Mouse (Mus musculus) forebrain, postnatal 0 days (tissue): ENCODE results near the gene Trappc10. TPM values are rescaled to one million over a fixed set of nuclear protein-coding genes. Genes with fewer than 3 reads are reported as not detected.

ENCODE experiments used
- ATAC-seq: fragments of 200-750 bp; cut with Nextera tagmentation; 2 replicates; pipeline ENCODE4 v1.8.0; 2017; ENCODE audit warnings: mild to moderate bottlenecking, moderate library complexity
- DNase-seq: peaks from one replicate; pipeline ENCODE4 v3.0.0-alpha.2; 2015
- H3K27ac ChIP-seq: fragments of 300-500 bp; sonication (generic); 2 replicates; pipeline ENCODE4 v1.5.1; 2014; ENCODE audit warnings: low read depth, mild to moderate bottlenecking, antibody characterized with exemption, low read length, moderate library complexity, mixed read lengths
- H3K27me3 ChIP-seq: fragments of 300-500 bp; sonication (generic); 2 replicates; pipeline ENCODE4 v1.6.1; 2014; ENCODE audit warnings: mild to moderate bottlenecking, low read length, mixed read lengths; ENCODE audit not compliant: insufficient read depth
- H3K36me3 ChIP-seq: fragments of 300-500 bp; sonication (generic); 2 replicates; pipeline ENCODE4 v1.6.1; 2014; ENCODE audit warnings: mild to moderate bottlenecking, moderate library complexity; ENCODE audit not compliant: insufficient read depth
- H3K4me1 ChIP-seq: fragments of 300-500 bp; sonication (generic); 2 replicates; pipeline ENCODE4 v1.6.1; 2014; ENCODE audit warnings: antibody characterized with exemption; ENCODE audit not compliant: insufficient read depth
- H3K4me2 ChIP-seq: fragments of 300-500 bp; sonication (generic); 2 replicates; pipeline ENCODE4 v1.6.1; 2014; ENCODE audit warnings: low read depth, mild to moderate bottlenecking, moderate library complexity
- H3K4me3 ChIP-seq: fragments of 300-500 bp; sonication (generic); 2 replicates; pipeline ENCODE4 v1.5.1; 2014; ENCODE audit warnings: low read depth, low read length, mixed read lengths
- H3K9ac ChIP-seq: fragments of 300-500 bp; sonication (generic); 2 replicates; pipeline ENCODE4 v1.6.1; 2014; ENCODE audit warnings: mild to moderate bottlenecking
- H3K9me3 ChIP-seq: fragments of 300-500 bp; sonication (generic); 2 replicates; pipeline ENCODE4 v1.6.1; 2016; ENCODE audit warnings: low read length
- CTCF ChIP-seq: sonication (generic); IDR thresholded peaks from 2 replicates; pipeline ENCODE4 v1.5.1; 2016; ENCODE audit warnings: antibody characterized with exemption, control low read depth, low read depth
- WGBS: fragments of 180-500 bp; shearing (Covaris S2); extraction: QIAGEN DNeasy Blood & Tissue Kit; methylation state at CpG from one replicate; pipeline ENCODE4 v1.1.7; 2014; 5-methylcytosine and 5-hydroxymethylcytosine counted together
- polyA plus RNA-seq: library from polyadenylated mRNA; unstranded; fragments of >200 nt; fragmentation: Nextera tagmentation; extraction: Ambion mirVana; gene quantifications from 2 replicates; pipeline ENCODE4 v1.2.1, GENCODE M21; 2015
- total RNA-seq: library from RNA; depleted of rRNA; stranded (reverse); fragments of >200 nt; gene quantifications from 2 replicates; pipeline ENCODE4 v1.2.3, GENCODE M21; 2014; rRNA removed

Gene Trappc10
- total RNA-seq, result 92.0 and 95.2 TPM in 2 replicates
- polyA plus RNA-seq, result 28.9 and 31.6 TPM in 2 replicates

DNA sequence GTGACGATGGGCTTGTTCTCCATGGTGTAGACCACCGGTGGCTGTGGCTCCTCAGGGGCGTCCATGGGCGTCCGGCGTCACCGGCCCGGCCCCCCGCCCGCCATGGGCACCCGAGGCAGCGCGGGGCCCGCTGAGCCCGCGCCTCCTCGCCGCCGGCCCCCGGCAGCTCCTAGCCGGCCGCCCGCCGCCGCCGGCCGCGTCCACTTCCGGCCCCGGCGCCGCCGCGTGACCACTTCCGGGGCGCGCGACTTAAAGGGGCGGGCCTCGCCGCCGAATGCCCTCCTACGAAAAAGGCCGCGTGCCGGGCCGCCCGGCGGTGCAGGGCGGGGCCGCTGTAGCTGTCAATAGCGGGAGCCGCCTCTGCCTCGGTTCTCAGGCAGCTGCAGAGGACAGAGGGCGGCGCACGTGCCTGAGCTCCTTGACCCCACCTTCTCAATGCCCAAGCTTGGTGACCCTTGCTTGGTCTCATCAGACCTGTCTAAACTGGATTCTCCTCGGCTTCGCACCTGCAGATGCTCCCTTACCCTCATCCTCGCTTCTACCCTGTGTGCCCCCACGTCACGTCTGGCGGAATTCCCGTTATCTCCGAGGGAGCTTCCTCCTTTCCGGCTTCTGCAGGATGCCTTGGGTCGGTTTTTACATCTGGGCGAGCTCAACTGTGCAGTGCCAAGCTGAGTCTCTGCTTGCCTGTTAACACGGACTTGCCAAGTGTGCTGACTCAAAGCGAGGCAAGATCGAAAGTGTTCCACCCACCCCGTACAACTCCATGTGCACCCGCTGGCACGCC is at the start of gene Trappc10:
TSS of gene Trappc10 (minus strand) at position 204 of the 787 bp plus-strand sequence.
- under 1% methylated on average over 59 of the region's 74 CpGs for WGBS
- H3K4me3 ChIP-seq, result peak within 1 kb of the TSS; percentile 80
- H3K36me3 ChIP-seq, result peaks cover 3% of the 10 kb centered on the region; the same call in 1 of the 2 replicates
- DNase-seq (peak; percentile 91), ATAC-seq (peak; percentile 96)
- no peak for TF ChIP-seq CTCF
- H3K27ac ChIP-seq, result peak within 1 kb of the TSS; percentile 88
- H3K9me3 ChIP-seq, result no peaks in the 10 kb centered on the region
- peak within 1 kb of the TSS; percentile 95 for H3K4me2 ChIP-seq
- no peaks in the 10 kb centered on the region for H3K27me3 ChIP-seq
- peak within 1 kb of the TSS; percentile 89 for H3K9ac ChIP-seq
- H3K4me1 ChIP-seq, result 0 out of 2 replicates have a peak, but pooled peaks cover 7% of the 10 kb centered on the region

- no peak for TF ChIP-seq CTCF
- no peak for ATAC-seq
- Histone ChIP-seq H3K4me3 (no peak overlapping the region), H3K4me2 (no peak overlapping the region), H3K9me3 (no peaks in the 10 kb centered on the region), H3K36me3 (no peaks in the 10 kb centered on the region), H3K9ac (no peak overlapping the region), H3K27me3 (no peaks in the 10 kb centered on the region), H3K4me1 (no peaks in the 10 kb centered on the region), H3K27ac (no peak overlapping the region)
- DNase-seq, result no peak
- 73% methylated on average over 1 of the region's 1 CpGs for WGBS
Observed at GRCm38 (mm10) chr10:78293576-78293975, 49.1 kb upstream of the Trappc10 start.

- Histone ChIP-seq H3K4me1 (no peaks in the 10 kb centered on the region), H3K9me3 (no peaks in the 10 kb centered on the region), H3K4me3 (no peak overlapping the region), H3K36me3 (peaks cover 5% of the 10 kb centered on the region; the same call in 1 of the 2 replicates), H3K9ac (no peak overlapping the region), H3K27me3 (no peaks in the 10 kb centered on the region), H3K27ac (no peak overlapping the region), H3K4me2 (no peak overlapping the region)
- no peak for ATAC-seq
- DNase-seq, result no peak
- 91% methylated on average over 5 of the region's 5 CpGs for whole genome bisulfite sequencing
- no peak for TF ChIP-seq CTCF
Observed at GRCm38 (mm10) chr10:78292381-78292780, 47.9 kb upstream of the Trappc10 start.

DNA sequence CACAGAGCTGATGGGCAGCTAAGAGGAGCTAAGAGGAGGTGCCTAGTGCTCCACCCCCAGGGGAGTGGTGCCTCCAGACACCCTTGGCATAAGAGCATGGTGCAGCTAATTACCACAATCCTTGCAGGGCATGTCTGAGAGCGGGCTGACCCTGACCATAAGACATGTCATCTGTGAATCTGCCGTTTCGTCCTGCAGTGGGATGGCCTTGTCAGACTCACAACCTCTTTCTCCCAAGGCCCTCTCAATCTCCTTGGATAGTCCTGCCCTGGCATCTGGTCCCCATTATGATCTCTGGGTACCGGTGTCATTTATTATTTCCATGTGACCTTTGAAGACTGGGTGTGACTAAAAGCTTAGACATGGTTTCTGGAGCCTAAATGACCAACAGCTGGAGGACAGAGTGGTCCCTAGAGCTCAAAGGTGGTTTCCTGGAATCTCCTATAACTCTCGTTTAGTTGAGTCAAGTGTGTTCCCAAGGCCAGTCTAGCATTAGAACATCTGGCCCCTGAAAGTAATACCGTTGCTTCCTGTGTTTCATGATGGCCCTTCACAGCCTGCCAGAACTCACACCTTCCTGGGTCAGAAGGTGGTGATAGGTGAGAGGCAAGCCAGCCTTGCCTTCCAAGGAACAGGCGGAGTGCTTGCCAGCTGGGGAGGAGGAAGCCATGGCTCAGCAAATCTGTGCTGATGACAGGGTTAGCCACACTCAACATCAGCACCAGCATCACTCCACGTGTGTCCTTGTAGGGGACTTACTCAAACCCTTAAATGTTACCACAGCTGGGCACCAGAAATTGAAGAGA is 46.5 kb upstream of the Trappc10 start:
- no peak for ATAC-seq
- no peak overlapping the region for H3K4me3 ChIP-seq
- H3K4me1 ChIP-seq, result no peaks in the 10 kb centered on the region
- DNase-seq, result no peak
- WGBS, result 94% methylated on average over 8 of the region's 8 CpGs
- no peaks in the 10 kb centered on the region for H3K27me3 ChIP-seq
- H3K9me3 ChIP-seq, result no peaks in the 10 kb centered on the region
- TF ChIP-seq CTCF, result no peak
- H3K36me3 ChIP-seq, result peaks cover 19% of the 10 kb centered on the region
- H3K4me2 ChIP-seq, result no peak overlapping the region
- H3K27ac ChIP-seq, result no peak overlapping the region
- H3K9ac ChIP-seq, result no peak overlapping the region

- Histone ChIP-seq H3K4me2 (no peak overlapping the region), H3K4me1 (no peaks in the 10 kb centered on the region), H3K27ac (no peak overlapping the region), H3K9me3 (no peaks in the 10 kb centered on the region), H3K4me3 (no peak overlapping the region), H3K36me3 (peaks cover 34% of the 10 kb centered on the region), H3K9ac (no peak overlapping the region), H3K27me3 (no peaks in the 10 kb centered on the region)
- ATAC-seq (no peak), DNase-seq (no peak)
- WGBS, result 92% methylated on average over 4 of the region's 4 CpGs
- no peak for TF ChIP-seq CTCF
Observed at GRCm38 (mm10) chr10:78288896-78289295, 44.5 kb upstream of the Trappc10 start.

GRCm38 (mm10) chr10:78288135-78288534 is 43.7 kb upstream of the Trappc10 start:
- H3K9me3 ChIP-seq, result no peaks in the 10 kb centered on the region
- no peak for TF ChIP-seq CTCF
- H3K27me3 ChIP-seq, result no peaks in the 10 kb centered on the region
- DNase-seq, result no peak
- no peak overlapping the region for H3K27ac ChIP-seq
- H3K36me3 ChIP-seq, result peaks cover 40% of the 10 kb centered on the region
- H3K4me3 ChIP-seq, result no peak overlapping the region
- ATAC-seq, result no peak
- no peaks in the 10 kb centered on the region for H3K4me1 ChIP-seq
- H3K4me2 ChIP-seq, result no peak overlapping the region
- no peak overlapping the region for H3K9ac ChIP-seq
- WGBS, result 94% methylated on average over 5 of the region's 5 CpGs
